Mouse (Mus musculus) cerebellum, adult 2 months (tissue): Measurements from ENCODE around the gene Prl2c2. TPM values are rescaled to one million over a fixed set of nuclear protein-coding genes. Genes with fewer than 3 reads are reported as not detected.
"Not testable (repeated sequence)": the region's sequence is repeated elsewhere in the genome, so short reads cannot be mapped to it uniquely, and the experiment has no call there.

Source experiments
- DNase-seq, 2 experiments: peaks; one replicate each; pipeline ENCODE4 v3.0.0; 2021
- H3K27ac ChIP-seq: fragments of 200-500 bp; 2 replicates; pipeline ENCODE4 v1.5.1; 2012; ENCODE audit warnings: low read length, control low read depth, inconsistent platforms; ENCODE audit not compliant: insufficient read depth
- H3K27me3 ChIP-seq: fragments of 200-500 bp; 2 replicates; pipeline ENCODE4 v1.6.1; 2012; ENCODE audit warnings: inconsistent platforms, mild to moderate bottlenecking, low read length, moderate library complexity; ENCODE audit not compliant: control insufficient read depth, insufficient read depth
- H3K4me1 ChIP-seq: fragments of 200-500 bp; 2 replicates; pipeline ENCODE4 v1.6.1; 2011; ENCODE audit warnings: low read length; ENCODE audit not compliant: control insufficient read depth, insufficient read depth
- H3K4me3 ChIP-seq: fragments of 200-500 bp; replicated peaks from 2 replicates; pipeline ENCODE3; 2011; ENCODE audit warnings: mild to moderate bottlenecking, low read depth, low read length, control low read depth; ENCODE audit not compliant: insufficient read depth
- WGBS: fragments of 180-500 bp; shearing (Covaris S2); methylation state at CpG from one replicate; pipeline ENCODE4 v1.1.7; 2018; 5-methylcytosine and 5-hydroxymethylcytosine counted together
- polyA plus RNA-seq: library from polyadenylated mRNA; depleted of rRNA; stranded (reverse); fragments of >200 nt; gene quantifications from 2 replicates; pipeline ENCODE4 v1.2.3, GENCODE M21; 2012; rRNA removed

The Prl2c2 gene
- polyA plus RNA-seq = 3.6 and 10.3 TPM in 2 replicates

- not testable (repeated sequence) for DNase-seq, H3K4me1 ChIP-seq, H3K4me3 ChIP-seq, H3K27ac ChIP-seq, H3K27me3 ChIP-seq
- 37% methylated on average over 2 of the region's 2 CpGs for WGBS
Observed at GRCm38 (mm10) chr13:13005283-13005682, at the start of gene Prl2c2. Prl2c2 (minus strand) TSS chr13:13005383.

- not testable (repeated sequence) for DNase-seq
- WGBS = 53% methylated on average over 3 of the region's 3 CpGs
Observed at GRCm38 (mm10) chr13:13025872-13026271, 20.7 kb upstream of the Prl2c2 start.

DNA sequence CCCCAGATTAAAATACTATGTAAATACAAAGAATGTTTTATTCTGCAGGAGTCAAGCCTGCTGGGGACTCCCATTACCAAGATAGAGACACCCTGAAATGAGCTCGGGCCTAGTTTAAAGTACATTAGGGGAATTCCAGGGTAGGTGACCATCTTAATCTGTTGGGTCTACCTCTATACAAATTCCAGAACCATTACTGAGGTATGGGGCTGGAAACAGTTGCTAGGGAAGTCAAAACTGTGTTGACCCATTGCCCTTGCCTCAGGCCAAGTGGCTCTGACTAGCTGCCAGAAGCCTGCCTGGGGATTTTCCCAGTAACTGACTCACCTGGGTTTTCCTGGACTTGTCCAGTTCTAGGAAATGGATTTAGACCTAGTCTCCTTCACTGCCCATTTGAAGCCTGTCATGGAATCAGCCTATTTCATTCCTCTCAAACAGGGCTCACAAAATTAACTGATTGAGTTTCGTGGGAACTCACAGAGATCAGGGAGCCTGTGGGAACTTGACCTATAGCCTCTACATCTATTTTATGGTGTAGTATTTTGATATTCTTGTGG is 8.9 kb upstream of the Prl2c2 start:
- not testable (repeated sequence) for H3K27me3 ChIP-seq

More at GRCm38 (mm10) chr13:13025872-13026271, 20.7 kb upstream of the Prl2c2 start:
- H3K4me1 ChIP-seq, H3K27ac ChIP-seq, H3K4me3 ChIP-seq, H3K27me3 ChIP-seq: not testable (repeated sequence)

More for the DNA sequence above, 8.9 kb upstream of the Prl2c2 start:
- DNase-seq, H3K4me3 ChIP-seq, H3K27ac ChIP-seq, H3K4me1 ChIP-seq: not testable (repeated sequence)
- WGBS = 68% methylated on average over 2 of the region's 2 CpGs

Other genes with a start within 250 kb of the Prl2c2 start
- gene Prl2c3, start 205.3 kb downstream of the Prl2c2 start, polyA plus RNA-seq = 8.0 and 37.3 TPM in 2 replicates
- 0.41 TPM in 1 of 2 replicates, not detected in the other for gene Prl2c5, start 177.3 kb upstream of the Prl2c2 start, polyA plus RNA-seq